Mouse (Mus musculus): Measurements from ENCODE around the gene Sbno2.

Sbno2 gene

GRCm38 (mm10) chr10:80020603-80021319 lies 84.6 kb downstream of the Sbno2 start:
- CTCF ChIA-PET = interaction anchor here (0.6 to 1.0 kb wide), 4 partner anchors 23 to 479 kb away, joined by 3 to 4 read pairs (median 4); partner anchors contain the start of gene Abca7

DNA sequence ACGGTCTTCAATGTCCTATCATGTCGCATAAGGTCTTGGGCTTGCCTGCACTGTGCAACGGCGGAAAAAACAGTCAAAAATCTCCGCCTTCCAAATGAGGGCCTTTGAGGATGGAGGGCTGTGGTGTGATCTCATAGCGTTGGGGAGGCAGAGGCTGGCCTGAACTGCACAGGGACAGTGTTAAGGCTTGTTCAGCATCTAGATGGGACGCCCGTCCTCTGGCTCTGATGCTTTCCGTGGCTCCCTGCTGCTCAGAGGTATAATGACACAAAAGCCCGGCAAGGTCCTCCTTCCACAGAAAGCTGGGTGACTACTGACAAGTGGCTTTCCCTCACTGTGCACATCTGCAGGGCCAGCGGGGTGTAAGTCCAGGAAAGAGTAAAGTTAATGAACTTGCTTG lies 85.2 kb downstream of the Sbno2 start:
- CTCF ChIA-PET = interaction anchor here (0.8 kb wide), 1 partner anchor 32 kb away, joined by 3 read pairs; no protein-coding TSS in a partner anchor

DNA sequence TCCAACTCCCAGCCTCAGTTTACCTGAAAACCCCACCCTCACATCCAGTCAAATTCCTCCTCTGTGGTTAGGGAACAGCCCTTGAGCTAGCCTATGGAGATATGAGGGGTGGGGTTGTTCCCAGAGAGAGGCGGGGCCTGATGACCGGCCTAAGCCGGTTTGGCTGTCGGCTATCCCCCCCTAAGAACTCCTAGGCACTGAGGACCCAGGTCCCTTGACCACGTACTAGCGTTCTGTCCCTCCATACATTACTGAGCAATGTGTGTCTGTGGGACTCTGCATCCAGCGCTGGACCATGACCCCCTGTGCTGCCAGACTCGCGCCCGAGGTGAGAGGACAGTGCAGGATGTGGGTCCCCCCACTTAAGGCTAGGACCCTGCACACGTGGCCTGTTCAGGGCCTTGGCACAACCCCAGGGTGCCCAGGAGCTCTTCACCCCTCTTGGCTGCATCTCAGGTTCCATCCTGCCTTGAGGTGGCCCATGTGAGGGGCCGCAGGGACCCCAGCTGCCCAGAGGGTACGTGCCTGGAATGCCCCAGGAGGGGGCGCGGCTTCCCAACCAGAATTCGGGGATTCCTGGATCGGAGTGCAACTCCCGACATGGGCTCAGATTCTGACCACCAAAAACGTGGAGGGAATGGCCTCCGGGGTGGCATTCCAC lies 85.8 kb downstream of the Sbno2 start:
- CTCF ChIA-PET = no interaction called here

GRCm38 (mm10) chr10:80018739-80019297 lies 86.6 kb downstream of the Sbno2 start:
- CTCF ChIA-PET = no interaction called here

- CTCF ChIA-PET = interaction anchor here (0.7 to 2.0 kb wide), 6 partner anchors 8 to 97 kb away, joined by 3 to 7 read pairs (median 4); no protein-coding TSS in a partner anchor
Measured at GRCm38 (mm10) chr10:80017771-80018170, 87.6 kb downstream of the Sbno2 start.

DNA sequence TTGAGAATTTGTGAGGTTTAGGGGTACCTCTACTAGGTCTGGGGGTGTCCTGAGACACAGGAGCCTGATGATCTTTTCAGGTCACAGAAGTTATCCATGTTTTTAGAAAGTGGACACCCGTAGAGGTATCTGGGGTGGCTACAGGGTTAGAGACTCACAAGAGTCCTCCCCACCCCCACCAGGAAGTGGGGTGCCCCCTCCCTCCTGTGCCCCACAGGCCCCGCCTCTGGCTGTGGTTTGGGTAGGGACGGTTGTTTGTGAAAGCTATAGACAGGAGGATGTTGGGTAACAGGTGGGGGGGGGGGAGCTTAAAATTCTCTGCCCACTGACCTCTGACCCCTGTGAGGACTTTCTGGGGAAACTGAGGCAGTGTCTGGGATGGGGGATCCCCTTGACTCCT lies 88.0 kb downstream of the Sbno2 start:
- CTCF ChIA-PET = interaction anchor here (0.7 to 2.0 kb wide), 6 partner anchors 9 to 98 kb away, joined by 3 to 7 read pairs (median 4); no protein-coding TSS in a partner anchor

DNA sequence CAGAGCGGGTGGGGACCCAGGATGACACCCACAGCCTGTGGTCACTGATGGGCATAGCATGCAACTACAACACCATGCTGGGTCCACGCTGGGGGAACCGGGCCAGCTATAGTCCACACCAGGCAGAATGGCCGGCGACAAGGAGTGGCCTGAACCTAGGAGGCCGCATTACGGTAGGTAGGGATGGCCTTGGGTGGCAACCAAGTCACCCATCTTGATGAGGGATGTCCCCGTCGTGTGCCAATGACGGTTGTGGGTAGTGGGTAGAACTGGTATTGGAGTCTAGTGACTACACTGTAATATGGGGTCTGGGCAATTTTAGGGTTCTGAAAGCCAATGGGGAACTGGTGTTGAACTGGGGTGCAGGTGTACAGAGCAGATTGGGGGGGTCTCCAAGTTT lies 88.4 kb downstream of the Sbno2 start:
- CTCF ChIA-PET = interaction anchor here (0.7 to 2.0 kb wide), 4 partner anchors 9 to 27 kb away, joined by 3 to 7 read pairs (median 4); no protein-coding TSS in a partner anchor

- CTCF ChIA-PET = interaction anchor here (1.3 to 2.0 kb wide), 2 partner anchors 9 to 27 kb away, joined by 3 to 7 read pairs; no protein-coding TSS in a partner anchor
Measured at GRCm38 (mm10) chr10:80016511-80016910, 88.9 kb downstream of the Sbno2 start, which contains the start of gene Arhgap45. TSS of gene Arhgap45 (plus strand) at chr10:80016653.

DNA sequence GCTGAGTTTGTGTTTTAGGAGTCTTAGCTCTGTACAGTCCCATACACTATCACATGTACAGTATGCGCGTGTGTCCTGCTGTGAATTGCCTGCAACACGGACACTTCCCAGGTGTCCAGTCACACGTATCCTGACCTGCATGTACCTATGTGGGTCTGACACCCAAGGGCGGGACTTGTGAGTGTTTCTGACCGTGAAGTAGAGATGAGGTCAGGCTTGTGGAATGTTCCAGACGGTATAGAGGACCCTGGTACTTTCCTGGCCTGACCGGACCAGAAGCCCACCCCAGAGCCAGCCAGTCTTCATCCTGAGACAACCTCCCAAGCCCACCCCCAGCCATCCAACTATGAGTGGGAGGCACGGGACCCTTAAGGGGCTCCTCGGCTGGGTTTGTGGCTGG lies 89.8 kb downstream of the Sbno2 start:
- CTCF ChIA-PET = interaction anchor here (0.6 kb wide), 1 partner anchor 88 kb away, joined by 3 read pairs; no protein-coding TSS in a partner anchor

GRCm38 (mm10) chr10:80014484-80015290 lies 90.7 kb downstream of the Sbno2 start:
- CTCF ChIA-PET = no interaction called here

DNA sequence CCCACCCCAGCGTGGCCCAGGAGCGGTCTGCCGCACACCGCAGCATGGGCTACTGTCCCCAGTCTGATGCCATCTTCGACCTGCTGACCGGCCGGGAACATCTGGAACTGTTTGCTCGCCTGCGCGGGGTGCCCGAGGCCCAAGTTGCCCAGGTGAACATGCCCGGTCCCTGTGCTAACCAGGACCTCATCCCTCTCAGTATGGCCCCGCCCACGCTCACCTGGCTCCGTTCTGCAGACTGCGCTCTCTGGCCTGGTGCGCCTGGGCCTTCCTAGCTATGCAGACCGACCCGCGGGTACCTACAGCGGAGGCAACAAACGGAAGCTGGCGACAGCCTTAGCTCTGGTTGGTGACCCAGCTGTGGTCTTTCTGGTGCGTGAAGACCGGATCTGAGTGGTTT lies 91.8 kb downstream of the Sbno2 start:
- CTCF ChIA-PET = no interaction called here

DNA sequence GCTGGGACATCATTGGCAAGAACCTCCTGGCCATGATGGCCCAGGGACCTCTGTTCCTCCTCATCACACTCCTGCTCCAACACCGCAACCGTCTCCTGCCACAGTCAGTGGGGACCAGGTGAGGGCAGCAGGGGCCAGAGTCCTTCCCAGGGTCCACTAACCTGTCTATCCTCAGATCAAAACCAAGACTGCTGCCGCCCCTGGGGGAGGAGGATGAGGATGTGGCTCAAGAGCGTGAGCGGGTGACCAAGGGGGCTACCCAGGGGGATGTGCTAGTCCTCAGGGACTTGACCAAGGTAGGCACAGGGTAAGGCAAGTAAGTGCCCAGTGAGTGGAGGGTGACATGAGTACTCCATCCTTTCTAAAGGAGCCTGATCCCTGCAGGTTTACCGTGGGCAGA lies 93.6 kb downstream of the Sbno2 start:
- CTCF ChIA-PET = no interaction called here
